Mouse (Mus musculus): ENCODE measurements around the gene Prr13. TPM values are rescaled to one million over a fixed set of nuclear protein-coding genes. Genes with fewer than 3 reads are reported as not detected.

Prr13 gene
- total RNA-seq, 2 experiments from 2014 or later = 55.0 to 57.5 TPM

- DNase-seq (ENCODE audit: low spot score in 2 of 2) = no peak
These were observed 45.3 kb downstream of the Prr13 start for GRCm38 (mm10) chr15:102503924-102504782.

DNA sequence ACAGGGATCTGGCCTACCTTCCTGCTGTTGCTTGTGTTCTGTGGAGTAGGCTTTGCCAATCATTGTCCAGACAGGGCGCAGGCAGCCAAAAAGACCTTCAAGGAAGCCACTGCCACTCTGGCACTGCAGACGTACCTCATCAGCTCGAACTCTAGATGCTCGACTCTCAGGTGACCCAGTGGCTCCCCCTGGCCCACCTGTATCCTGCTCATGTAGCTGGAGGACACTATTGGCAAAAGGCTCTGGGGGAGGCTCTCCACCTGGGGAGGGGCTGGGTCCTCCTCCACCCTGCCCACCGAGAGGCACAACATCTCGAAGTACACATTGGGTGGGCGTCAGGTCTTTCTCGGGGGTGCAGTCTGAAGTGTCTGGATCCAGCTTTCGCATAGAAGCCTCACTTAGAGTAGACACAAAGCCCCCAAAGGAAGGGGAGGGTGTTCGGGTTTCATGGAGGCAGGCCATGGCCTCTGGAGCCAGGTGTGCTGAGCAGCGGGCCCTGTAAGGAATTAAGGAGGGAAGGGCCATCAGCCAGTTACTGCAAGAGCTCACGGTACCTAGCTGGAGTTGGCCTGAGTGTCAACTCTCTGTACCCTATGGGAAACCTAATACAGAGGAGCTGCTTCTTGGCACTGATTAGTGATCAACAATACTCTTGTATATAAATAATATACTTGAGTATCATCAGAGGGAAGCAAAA lies 46.4 kb downstream of the Prr13 start:
- DNase-seq (ENCODE audit: low spot score in 2 of 2) = no peak

GRCm38 (mm10) chr15:102505770-102506463 lies 47.1 kb downstream of the Prr13 start:
- DNase-seq (ENCODE audit: low spot score in 2 of 2) = no peak

- no peak for DNase-seq (ENCODE audit: low spot score in 2 of 2)
These were observed 47.6 kb downstream of the Prr13 start for GRCm38 (mm10) chr15:102506464-102506830.

DNA sequence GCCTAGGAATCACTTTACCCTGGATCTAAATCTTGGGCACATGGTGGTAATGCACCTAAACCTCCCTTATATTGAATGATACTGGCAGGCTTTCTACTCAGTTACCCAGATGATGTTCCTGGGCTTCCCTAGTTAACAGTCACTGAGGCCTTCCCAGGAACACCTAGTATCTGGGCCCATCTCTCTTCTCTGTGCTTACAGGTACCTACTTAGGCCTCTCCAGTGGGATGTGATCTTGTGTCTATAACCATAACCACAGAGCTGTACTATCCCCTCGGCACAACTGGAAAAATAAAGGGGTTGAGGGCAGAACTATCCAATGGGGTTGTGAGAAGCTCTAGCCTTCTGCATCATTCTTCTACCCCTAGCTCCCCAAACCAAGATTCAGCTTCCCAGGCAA lies 48.0 kb downstream of the Prr13 start:
- no peak for DNase-seq (ENCODE audit: low spot score in 2 of 2)

DNA sequence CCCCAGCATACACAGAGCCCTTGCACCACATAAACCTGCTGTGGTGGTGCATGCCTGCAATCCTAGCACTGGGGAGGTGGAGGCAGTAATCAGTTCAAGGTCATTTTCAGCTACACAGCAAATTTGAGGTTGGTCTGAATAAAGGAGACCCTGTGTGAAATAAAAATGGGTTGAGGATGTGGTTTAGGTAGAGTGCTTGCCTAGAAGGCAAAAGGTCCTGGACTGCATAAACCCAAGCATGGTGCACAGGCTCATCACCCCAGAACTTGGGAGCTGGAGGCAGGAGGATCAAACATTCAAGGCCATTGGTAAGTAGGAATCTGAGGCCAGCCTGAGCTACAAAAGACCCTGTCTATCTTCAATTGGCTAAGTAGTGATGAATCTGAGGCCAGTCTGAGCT lies 48.7 kb downstream of the Prr13 start:
- DNase-seq (ENCODE audit: low spot score in 2 of 2) = no peak

GRCm38 (mm10) chr15:102508336-102508735 lies 49.5 kb downstream of the Prr13 start:
- DNase-seq (ENCODE audit: low spot score in 2 of 2) = no peak

GRCm38 (mm10) chr15:102510110-102510509 lies 51.3 kb downstream of the Prr13 start:
- no peak for DNase-seq (ENCODE audit: low spot score in 2 of 2)

GRCm38 (mm10) chr15:102510590-102511284 lies 51.9 kb downstream of the Prr13 start:
- peak; percentile 78 to 84 for DNase-seq (ENCODE audit: low spot score in 2 of 2)

- DNase-seq (ENCODE audit: low spot score in 2 of 2) = no peak
These were observed 52.5 kb downstream of the Prr13 start for GRCm38 (mm10) chr15:102511285-102511833.

DNA sequence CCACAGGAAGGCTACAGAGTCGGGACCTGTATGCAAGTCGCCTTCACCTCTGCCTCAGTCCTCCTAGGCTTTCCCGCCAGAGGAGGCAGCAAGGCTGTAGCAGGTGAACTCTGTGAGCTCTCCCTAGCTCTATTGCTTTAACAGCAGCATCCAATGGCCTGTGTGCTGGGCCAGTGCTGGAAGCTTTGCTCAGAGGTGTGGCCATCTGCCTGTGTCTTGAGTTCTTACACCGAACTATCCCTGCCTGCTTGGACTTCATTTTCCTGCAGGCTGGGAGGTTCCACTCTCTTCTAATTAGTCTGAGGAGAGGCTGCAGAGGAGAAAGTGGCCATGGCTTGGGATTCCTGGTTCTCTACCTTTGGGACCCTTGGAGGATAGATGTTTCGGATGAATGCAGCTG lies 53.2 kb downstream of the Prr13 start:
- no peak for DNase-seq (ENCODE audit: low spot score in 2 of 2)

Other genes with a start within 250 kb of the Prr13 start
- gene Itgb7, start 227.1 kb upstream of the Prr13 start, total RNA-seq (2021) = 1 to 10 TPM in 1 of 2 experiments, under 1 TPM in 1; 0.91 to 1.1 TPM
- gene Rarg, start 201.5 kb upstream of the Prr13 start, total RNA-seq (2021) = 10 to 100 TPM; 12.8 to 15.7 TPM
- gene Gm9918, start 188.5 kb upstream of the Prr13 start, total RNA-seq (2021) = not detected
- 10 to 100 TPM; 42.8 to 44.5 TPM for gene Mfsd5, start 179.6 kb upstream of the Prr13 start, total RNA-seq (2021)
- gene Espl1, start 162.8 kb upstream of the Prr13 start, total RNA-seq (2021) = 1 to 10 TPM in 1 of 2 experiments, under 1 TPM in 1; 0.77 to 1.4 TPM
- 100 to 1,000 TPM; 467 to 479 TPM for gene Pfdn5, start 132.9 kb upstream of the Prr13 start, total RNA-seq (2021)
- gene Myg1, start 127.3 kb upstream of the Prr13 start, total RNA-seq (2021) = 10 to 100 TPM; 55.5 to 61.0 TPM
- gene Aaas, start 108.3 kb upstream of the Prr13 start, total RNA-seq (2021) = 10 to 100 TPM; 15.5 to 18.3 TPM
- under 1 TPM; 0.44 to 0.68 TPM for gene Sp7, start 91.8 kb upstream of the Prr13 start, total RNA-seq (2021)
- gene Sp1, start 52.9 kb upstream of the Prr13 start, total RNA-seq (2021) = 10 to 100 TPM; 23.8 to 32.2 TPM
- gene Amhr2, start 13.7 kb upstream of the Prr13 start, total RNA-seq (2021) = 1 to 10 TPM; 1.7 to 2.1 TPM
- 100 to 1,000 TPM; 499 to 503 TPM for gene Pcbp2, start 11.5 kb downstream of the Prr13 start, total RNA-seq (2021)
- not detected for gene Gm10337, start 44.7 kb downstream of the Prr13 start, total RNA-seq (2021)
- gene Map3k12, start 58.0 kb downstream of the Prr13 start, total RNA-seq (2021) = 10 to 100 TPM; 94.3 to 97.3 TPM
- 10 to 100 TPM; 28.8 to 30.3 TPM for gene Tarbp2, start 59.2 kb downstream of the Prr13 start, total RNA-seq (2021)
- 1 to 10 TPM; 2.3 to 3.8 TPM for gene Npff, start 65.9 kb downstream of the Prr13 start, total RNA-seq (2021)
- gene Gm28047, start 166.0 kb downstream of the Prr13 start, total RNA-seq (2021) = not detected
- 10 to 100 TPM; 33.9 to 36.3 TPM for gene Atf7, start 166.4 kb downstream of the Prr13 start, total RNA-seq (2021)
- 10 to 100 TPM in 1 of 2 experiments, 1 to 10 TPM in 1; 7.8 to 11.6 TPM for gene Atp5g2, start 213.3 kb downstream of the Prr13 start, total RNA-seq (2021)